Mouse (Mus musculus) cortical plate, adult 2 months (tissue): ENCODE data around the gene Narf.

Experiments
- CTCF ChIP-seq: fragments of 200-500 bp; IDR thresholded peaks from 2 replicates; pipeline ENCODE4 v1.5.1; 2011; ENCODE audit warnings: mild to moderate bottlenecking, control low read depth, low read length; ENCODE audit not compliant: insufficient read depth; ENCODE audit errors: extremely low read depth
- POLR2A ChIP-seq: fragments of 200-500 bp; IDR thresholded peaks from 2 replicates; pipeline ENCODE4 v1.6.1; 2011; ENCODE audit warnings: mild to moderate bottlenecking, low read length, control low read depth; ENCODE audit not compliant: insufficient read depth; ENCODE audit errors: extremely low read depth

DNA sequence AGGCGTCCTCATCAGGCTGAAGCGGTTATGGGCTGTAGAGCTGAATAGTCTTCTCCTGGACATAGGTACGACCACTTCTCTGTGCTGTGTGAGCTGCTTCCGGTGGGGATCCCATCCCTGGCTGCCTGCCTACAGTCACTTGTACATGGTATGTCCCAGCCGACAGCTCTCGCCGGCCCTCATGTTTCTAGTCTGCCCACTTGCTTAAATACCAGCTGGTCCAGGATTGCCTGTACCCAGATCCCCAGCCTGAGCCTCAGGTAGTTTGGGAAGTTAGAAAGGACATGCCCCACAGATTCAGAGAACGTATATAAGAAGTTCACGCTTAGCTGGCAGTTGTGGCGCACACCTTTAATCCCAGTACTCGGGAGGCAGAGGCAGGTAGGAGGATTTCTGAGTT, 17.3 kb upstream of the Narf start:
- no peak for TF ChIP-seq CTCF
- no peak for TF ChIP-seq POLR2A
